Mouse (Mus musculus): ENCODE data around the gene Kat6b. TPM values are rescaled to one million over a fixed set of nuclear protein-coding genes. Genes with fewer than 3 reads are reported as not detected.

Gene Kat6b
- polyA plus RNA-seq, 1 experiment from 2014 or later: 1.4 TPM

Other genes with a start within 250 kb of the Kat6b start
- not detected in 2 replicates for gene Dupd1, start 233.1 kb downstream of the Kat6b start, polyA plus RNA-seq (2015; fragmentation: Nextera tagmentation; extraction: Ambion mirVana)

Measured in liver, embryonic 13.5 days (tissue).